Mouse (Mus musculus) retina, adult 2 months (tissue): ENCODE results near the gene Olfr814.
"Not testable (repeated sequence)": the region's sequence is repeated elsewhere in the genome, so short reads cannot be mapped to it uniquely, and the experiment has no call there.

Experiments used
- DNase-seq: peaks from one replicate; pipeline ENCODE4 v3.0.0-alpha.2; 2012; ENCODE audit warnings: low read depth, low spot score

The Olfr814 gene

GRCm38 (mm10) chr10:129879751-129880150 is at the start of gene Olfr814:
Gene Olfr814 (minus strand): TSS chr10:129879851.
- DNase-seq: not testable (repeated sequence)

DNA sequence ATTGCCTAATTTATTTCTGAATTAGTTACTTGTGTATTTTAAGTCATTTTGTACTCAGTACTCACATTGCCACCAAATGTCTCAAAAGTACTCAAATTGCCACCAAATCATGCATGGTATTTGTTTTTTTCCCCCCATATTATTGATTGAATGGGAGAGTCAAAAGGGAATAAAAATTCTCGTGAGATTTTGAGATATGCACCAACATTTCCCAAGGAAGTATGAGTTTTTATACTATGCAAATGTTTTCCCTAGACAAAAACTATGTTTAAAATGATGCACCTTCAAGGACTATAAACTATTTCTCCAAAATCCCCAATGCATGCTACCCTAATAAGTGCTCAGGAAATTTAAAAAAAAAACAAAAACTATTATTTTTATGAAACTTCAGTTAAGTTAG is 35.8 kb upstream of the Olfr814 start, which contains the start of gene Olfr816:
Olfr816 (minus strand) TSS at position 101 of the 400 bp plus-strand sequence.
- DNase-seq: no peak

DNA sequence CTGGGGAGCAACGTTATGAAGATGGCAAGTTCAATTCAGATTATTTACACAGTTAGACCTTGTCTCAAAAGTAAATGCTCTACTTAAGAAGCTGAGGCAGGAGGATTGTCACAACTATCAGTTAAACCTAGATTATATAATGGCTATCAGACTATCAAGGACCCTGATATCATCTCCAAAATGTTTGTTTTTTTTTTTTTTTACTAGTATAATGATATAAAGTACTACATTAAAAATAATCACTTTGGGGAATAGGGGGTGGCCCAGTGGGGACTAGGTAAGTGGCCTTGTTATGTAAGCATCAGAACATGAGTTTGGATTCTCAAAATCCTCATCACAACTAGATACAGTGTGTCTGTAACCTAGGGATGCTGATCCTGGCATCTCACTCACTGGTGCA is 26.1 kb upstream of the Olfr814 start, which contains the start of gene Olfr815:
Olfr815 (minus strand) TSS at position 101 of the 400 bp plus-strand sequence.
- DNase-seq: not testable (repeated sequence)

- no peak for DNase-seq
Measured at GRCm38 (mm10) chr10:129885934-129886333, 6.3 kb upstream of the Olfr814 start.

- not testable (repeated sequence) for DNase-seq
Measured at GRCm38 (mm10) chr10:129885496-129885895, 5.8 kb upstream of the Olfr814 start.

DNA sequence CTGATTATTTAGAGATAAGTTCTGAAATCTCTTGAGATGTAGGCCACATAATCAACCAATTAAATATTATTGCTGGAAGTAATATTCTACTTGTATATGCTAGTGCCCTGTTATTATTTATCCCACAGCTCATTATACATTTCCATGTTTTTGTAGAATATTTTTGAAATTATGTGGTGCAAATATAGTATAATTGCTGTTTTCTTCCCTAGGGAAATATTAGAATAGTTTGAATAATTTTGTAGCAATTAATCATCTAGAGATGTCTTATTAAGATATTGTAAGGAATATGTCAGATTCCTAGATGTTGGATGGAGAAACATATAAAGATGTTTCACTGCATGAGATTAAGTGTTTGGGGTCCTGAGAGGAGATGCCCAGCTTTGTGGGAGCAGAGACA is 24.6 kb downstream of the Olfr814 start, which contains the start of gene Olfr813:
Olfr813 (plus strand) TSS at position 301 of the 400 bp plus-strand sequence.
- DNase-seq: no peak

DNA sequence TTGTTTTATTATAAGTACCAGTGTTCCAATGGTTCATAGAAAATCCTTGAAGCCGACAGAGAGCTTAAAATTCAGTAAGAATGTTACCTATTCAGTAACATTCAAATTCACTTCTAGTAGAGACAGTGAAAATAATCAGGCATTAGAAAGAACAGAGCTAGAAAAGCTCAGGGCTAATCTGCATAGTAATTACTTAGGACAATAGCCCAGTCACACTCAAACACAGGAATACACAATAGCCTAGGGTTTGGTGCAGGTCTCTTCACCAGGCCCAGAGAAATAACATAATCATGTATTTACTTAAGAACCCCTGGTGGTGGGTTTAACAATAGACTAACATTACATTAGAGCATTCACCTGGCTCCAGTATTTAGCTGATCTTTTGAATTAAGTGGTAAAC is 32.3 kb downstream of the Olfr814 start:
- DNase-seq: no peak

GRCm38 (mm10) chr10:129845994-129846393 is 33.7 kb downstream of the Olfr814 start, which contains the start of gene Olfr812:
Gene Olfr812 (minus strand): TSS chr10:129846094.
- no peak for DNase-seq
